Mouse (Mus musculus) mouse trophoblast stem cell (cell line): ENCODE measurements around the gene Bckdhb.
"Not testable (repeated sequence)": the region's sequence is repeated elsewhere in the genome, so short reads cannot be mapped to it uniquely, and the experiment has no call there.

ENCODE experiments used
- in situ Hi-C, 2 experiments: fragments of 300-500 bp; cut with MseI, MboI; formaldehyde crosslinking; loops; 2 replicates in 1 of 2; 3 replicates in 1 of 2; pipeline ENCODE4 v1.15.1; 2025

Gene Bckdhb

DNA sequence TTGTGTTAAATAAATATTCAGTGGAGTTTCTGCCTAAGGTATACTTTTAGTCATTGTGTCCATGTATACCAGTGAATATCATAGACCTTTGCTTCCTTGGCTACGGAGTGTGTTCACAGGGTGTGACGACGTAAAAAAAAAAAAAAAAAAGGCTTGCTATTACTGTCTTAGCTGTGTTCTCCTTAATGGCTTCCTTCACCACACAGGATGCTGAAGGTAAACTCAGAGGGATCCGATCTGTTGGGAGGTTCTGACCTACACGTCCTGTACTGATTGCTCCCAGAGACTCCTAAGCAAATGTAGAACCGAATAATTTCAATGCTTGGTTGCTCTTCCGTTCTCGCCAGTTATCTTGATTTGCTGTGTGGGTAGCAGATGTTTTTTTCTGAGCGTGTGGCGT is 38.4 kb downstream of the Bckdhb start:
- in situ Hi-C loops: no loop called here

- in situ Hi-C loops: no loop called here
Observed at GRCm38 (mm10) chr9:83964376-83964775, 39.4 kb downstream of the Bckdhb start.

- in situ Hi-C loops: no loop called here
Observed at GRCm38 (mm10) chr9:83967439-83968050, 42.6 kb downstream of the Bckdhb start.

DNA sequence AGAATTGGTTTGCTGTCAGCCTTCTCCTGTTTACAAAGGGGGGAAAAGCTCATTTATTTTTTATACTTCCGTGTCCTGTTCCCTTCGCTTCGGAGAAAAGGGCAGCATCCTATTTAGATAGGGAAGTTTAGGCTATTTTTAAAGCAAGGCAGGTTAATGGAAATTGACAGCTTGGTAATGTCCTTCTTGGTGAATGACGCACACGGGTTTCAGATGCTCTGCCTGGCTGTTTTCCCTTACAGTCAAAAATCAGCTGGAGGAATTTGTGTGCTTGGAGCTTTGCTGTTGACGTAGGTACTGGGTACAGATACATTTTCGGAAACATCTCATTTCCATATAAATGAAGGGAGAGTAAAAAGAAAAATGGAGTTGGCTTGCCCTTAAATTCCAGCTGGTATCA is 44.4 kb downstream of the Bckdhb start:
- in situ Hi-C loops: no loop called here

GRCm38 (mm10) chr9:83973467-83973866 is 48.5 kb downstream of the Bckdhb start:
- in situ Hi-C loops: no loop called here

- in situ Hi-C loops: no loop called here
Observed at GRCm38 (mm10) chr9:83975811-83976210, 50.9 kb downstream of the Bckdhb start.

GRCm38 (mm10) chr9:83981234-83981633 is 56.3 kb downstream of the Bckdhb start:
- in situ Hi-C loops: no loop called here

DNA sequence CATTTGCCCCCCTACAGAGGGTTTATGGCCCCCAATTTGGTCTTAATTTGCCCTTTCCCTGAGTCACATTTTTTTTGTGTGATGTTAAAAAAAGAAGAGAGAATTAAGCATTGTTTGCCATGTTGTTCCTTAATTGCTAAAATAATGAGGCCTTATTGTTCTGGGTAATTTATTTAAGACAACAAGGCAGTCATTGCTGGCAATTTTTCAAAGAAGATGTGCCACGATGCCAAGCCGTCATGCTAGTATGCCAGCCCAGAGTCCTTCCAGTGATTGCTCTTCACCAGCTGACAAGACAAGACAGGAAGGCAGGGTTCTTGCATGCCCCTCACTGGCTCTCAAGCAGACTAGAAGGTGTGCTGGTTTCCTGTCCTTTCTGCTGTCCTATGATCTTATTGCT is 84.0 kb downstream of the Bckdhb start:
- in situ Hi-C loops: no loop called here

DNA sequence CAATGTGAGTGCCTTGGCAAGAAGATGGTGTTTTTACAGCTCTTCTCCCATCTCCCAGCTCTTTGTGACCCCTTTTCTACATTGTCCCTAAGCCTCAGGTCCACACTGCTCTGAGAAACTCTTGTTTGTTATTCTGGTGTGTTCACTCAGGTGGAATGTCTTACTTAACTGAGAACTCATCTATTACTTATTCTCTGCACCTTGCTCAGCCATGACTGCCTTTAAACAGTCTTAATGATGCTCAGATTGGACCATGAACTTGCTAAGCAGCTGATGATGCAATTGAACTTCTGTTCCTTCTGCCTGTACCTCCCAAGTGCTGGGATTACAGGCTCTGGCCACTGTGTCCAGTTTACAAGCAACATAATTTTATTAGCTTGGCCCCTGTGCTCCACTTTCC is 86.2 kb downstream of the Bckdhb start:
- in situ Hi-C loops: no loop called here

GRCm38 (mm10) chr9:84018141-84018540 is 93.2 kb downstream of the Bckdhb start:
- in situ Hi-C loops: not testable (repeated sequence)

GRCm38 (mm10) chr9:84019627-84020026 is 94.7 kb downstream of the Bckdhb start:
- in situ Hi-C loops: no loop called here

DNA sequence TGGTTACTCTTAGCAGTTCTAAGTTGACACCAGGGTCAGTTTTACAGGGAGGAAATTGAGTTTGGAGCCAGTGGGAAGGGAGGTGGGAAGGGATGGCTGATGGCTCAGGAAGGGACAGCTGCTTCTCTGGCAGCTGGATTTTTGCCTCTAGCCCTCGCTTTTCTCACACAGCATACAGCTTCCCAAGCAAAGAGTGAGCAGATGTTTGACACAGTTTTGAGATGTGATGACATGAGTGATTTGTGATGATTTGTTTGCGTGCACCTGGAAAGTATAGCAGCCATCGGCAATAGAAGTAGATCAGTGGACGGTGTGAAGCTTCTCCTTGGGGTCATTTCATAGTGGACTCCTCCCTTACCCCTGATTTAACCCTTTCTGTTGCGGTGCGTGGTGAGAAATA is 96.2 kb downstream of the Bckdhb start:
- in situ Hi-C loops: no loop called here

- in situ Hi-C loops: no loop called here
Observed at GRCm38 (mm10) chr9:84028120-84028519, 103.2 kb downstream of the Bckdhb start.

DNA sequence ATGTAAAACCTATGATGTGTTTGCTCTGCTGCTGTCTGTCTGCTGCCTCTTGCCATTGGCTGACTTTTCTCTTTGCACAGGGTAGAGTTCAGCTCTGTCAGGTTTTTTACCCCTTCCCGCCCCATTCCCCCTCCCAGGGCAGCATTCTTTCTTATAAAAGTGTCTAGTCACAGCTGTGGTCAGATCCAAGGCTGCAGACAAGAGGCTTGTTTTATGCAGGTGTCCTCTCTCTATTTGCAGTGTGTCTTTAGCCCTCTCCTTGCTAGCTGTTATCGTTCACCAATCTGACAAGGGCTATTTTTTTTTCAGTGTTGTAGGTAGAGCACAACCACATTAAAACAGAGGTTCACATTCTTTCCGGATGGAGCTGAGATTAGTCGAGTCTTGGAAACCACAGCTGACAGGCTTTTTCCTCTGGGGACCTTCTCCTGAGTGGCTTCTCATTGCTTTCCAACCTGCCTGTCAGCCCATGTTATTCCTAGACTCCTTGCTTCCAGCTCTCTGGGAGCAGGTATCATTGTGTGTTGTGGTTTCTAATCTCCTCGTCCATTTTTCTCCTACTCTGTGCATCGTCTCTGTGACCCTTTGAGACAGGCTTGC is 105.8 kb downstream of the Bckdhb start:
- in situ Hi-C loops: no loop called here

GRCm38 (mm10) chr9:84031406-84031805 is 106.5 kb downstream of the Bckdhb start:
- in situ Hi-C loops: no loop called here

DNA sequence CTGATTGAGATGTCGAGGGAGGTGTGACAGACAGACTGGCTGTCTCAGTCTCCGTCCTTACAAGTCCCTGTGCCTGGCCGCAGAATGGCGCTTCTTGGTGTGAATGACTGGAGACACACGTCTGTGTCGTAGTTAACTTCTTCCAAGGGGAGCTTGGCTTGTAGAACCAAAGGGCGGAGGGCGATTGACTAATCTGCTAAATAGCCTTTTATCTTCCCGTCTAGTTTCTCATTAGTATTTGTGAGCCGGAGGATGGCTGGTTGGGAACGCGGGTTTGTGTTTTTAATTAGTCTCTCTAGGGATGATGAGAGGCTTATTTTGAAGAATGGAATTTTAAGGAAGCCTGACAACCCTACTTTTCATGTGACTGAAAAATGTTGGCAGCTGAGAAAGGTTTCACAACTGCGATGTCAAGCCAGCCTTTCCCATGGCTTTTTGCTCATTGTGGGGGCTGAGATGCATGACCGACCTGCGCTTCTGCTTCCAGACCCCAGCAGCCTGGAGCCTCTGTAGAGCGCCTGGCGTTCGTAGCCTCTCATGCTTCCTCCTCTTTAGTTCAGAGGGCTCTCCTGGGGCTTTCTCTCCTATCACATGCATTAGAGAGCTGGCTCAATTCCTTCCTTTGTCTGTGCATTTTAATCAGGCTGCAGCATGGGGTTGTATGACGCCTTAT is 107.9 kb downstream of the Bckdhb start:
- in situ Hi-C loops: no loop called here

DNA sequence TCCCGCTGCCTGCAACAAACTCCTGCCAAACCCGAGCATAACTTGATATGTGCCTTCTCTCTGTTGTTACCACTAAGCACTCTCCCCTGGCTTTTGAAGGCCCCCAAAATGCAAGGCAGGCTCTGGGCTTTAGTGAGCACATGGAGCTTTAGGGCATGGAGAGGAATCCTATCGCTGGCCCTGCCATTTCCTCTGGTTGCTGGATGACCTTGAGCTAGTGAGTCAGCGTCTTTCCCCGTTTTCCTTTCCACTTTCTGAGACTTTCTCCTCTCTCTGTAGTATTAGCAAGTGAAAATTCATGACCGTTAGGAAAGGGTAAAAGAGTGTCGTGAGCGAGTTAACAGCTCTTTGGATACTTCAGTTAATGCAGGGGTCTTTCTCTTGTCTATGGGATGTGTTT is 111.1 kb downstream of the Bckdhb start:
- in situ Hi-C loops: no loop called here

- in situ Hi-C loops: no loop called here
Observed at GRCm38 (mm10) chr9:84037224-84037623, 112.3 kb downstream of the Bckdhb start.

DNA sequence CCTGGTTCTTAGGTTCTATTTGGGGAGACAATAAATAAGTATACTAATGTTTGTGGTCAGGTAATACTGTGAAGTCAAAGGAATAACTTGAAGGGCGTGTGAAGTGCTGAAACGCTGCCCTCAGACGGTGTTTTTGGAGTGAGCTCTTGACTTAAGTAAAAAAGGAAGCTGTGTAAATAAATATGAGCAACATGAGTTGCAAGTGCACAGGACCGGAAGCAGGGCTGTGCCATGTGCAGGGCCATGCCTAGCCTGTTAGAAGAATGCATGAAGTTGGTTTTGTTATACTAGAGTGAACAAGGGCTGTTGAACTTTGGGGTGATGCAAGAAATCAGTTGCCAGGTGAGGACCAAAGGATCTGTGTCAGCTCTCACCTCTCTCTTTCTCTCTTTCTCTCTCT is 114.0 kb downstream of the Bckdhb start:
- in situ Hi-C loops: no loop called here

GRCm38 (mm10) chr9:84040376-84040775 is 115.4 kb downstream of the Bckdhb start:
- in situ Hi-C loops: no loop called here

GRCm38 (mm10) chr9:84041631-84042277 is 116.8 kb downstream of the Bckdhb start:
- in situ Hi-C loops: no loop called here

- in situ Hi-C loops: no loop called here
Observed at GRCm38 (mm10) chr9:84042539-84042938, 117.6 kb downstream of the Bckdhb start.

DNA sequence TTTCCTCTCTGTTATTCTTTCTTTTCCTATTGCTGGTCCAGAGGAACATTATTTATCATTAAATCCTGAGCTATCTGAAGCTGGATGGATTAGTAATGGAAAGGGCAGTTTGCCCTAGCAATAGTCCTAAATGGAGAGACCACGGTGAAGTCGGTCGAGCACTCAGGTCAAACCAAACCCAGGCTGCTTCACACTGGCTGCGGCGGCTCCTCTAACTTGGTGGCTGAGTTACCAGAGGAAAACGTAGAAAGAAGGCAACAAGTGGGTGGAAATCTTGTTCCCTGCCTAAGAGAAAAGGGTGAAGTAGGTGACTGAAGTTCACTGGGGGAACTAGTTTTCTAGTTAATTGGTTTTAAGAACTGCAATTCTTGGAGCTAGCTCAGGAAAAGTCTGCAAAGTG is 119.2 kb downstream of the Bckdhb start:
- in situ Hi-C loops: no loop called here
